Mouse (Mus musculus) T-helper 2 cell (primary cell): Measurements from ENCODE around the gene Rpl10-ps3.

Experiments
- in situ Hi-C: fragments of 300-600 bp; cut with MboI, MseI; formaldehyde crosslinking; loops from one replicate; pipeline ENCODE4 v1.15.1; 2025; ENCODE audit warnings: high pct_unique_total_duplicates

The Rpl10-ps3 gene

DNA sequence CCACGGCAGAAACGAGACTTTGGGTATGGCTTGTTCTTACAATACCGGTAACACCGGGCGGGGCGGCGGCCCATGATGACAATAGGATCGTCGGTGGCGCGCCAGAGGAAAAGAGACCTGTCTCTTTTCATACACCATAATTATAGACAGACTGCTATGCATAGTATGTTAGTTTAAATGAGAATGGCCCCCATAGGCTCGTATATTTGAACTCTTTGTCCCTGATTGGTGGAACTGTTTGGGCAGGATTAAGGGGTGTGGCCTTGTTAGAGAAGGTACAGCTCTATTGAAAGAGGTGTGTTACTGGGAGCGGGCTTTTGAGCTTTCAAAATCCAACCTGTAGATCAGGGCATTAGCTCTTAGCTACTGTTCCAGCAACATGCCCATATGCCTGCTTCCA is at the start of gene Rpl10-ps3:
Rpl10-ps3 (minus strand) TSS at position 101 of the 400 bp plus-strand sequence.
- in situ Hi-C loops, result loop anchor here (10.0 kb wide), 1 partner anchor 850 kb away; no protein-coding TSS in a partner anchor

DNA sequence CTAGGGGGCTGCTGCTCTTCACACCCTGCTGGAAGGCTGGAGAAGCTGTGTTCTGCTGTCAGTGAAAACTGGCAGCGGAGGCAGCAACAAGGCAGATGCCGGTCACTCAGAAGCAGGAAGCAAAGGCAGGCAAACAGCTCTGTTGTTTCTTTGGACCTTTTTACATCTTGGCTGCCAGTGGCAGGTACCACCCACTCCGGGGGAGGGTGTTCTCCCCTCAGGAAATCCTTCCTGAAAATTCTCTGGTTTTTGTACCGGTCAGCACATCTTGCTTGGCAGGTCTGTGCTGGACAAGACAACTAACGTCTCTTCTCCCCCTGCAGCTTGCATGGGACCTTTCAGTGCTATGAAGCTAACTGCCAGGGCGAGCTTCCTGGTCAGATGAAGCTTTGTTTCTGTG is 30.8 kb upstream of the Rpl10-ps3 start:
- in situ Hi-C loops, result no loop called here

DNA sequence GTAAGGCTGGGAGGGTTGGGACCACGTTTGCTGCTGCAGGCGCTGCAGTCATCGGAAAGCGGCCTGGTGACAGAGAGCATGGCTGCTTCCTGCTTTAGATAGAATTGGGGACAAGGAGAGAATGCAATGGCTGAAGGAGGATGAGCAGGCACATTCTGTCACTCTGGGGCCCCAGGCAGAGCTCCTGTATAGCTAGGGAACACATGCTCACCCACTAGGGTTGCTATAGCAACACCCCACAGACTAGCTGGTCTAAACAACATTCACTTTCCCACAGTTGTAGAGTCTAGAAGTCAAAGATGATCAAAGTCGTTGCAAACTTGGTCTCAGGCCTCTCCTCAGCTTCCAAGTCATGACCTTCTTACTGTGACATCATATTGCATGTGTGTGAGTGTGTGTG is 29.9 kb upstream of the Rpl10-ps3 start:
- in situ Hi-C loops, result no loop called here

DNA sequence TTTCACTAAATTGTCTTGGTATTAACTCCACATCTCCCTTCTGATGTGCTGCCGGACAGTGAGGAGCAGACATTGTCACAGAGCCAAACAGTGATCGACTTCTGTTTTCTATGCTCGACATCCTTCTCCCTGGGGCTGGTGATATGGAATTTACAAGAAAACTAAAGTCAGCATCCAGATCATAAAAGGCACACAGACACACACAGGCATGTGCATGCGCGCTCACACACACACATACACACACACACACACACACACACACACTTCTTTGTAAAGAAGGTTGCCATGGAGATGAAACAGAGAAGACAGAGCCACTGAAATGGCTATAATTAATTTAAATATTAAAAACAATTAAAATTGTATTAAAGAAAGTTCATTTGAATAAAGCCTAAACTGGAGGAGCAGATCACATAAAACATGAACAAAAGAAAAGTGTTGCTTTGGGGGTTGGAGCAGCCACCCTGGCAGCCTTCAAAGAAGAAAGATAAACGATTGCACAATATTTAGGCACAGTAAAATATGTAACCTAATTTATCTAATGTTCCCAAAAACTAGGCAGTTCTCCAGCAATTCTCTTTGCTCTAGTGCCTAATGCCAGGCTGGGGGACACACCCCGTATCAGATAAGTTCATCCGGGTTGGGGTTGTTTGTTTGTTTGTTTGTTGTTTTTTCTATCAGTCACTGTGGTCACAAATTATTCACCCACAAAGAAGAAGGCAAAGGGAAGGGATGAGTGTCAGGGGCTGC is 24.0 kb upstream of the Rpl10-ps3 start:
- in situ Hi-C loops, result no loop called here

DNA sequence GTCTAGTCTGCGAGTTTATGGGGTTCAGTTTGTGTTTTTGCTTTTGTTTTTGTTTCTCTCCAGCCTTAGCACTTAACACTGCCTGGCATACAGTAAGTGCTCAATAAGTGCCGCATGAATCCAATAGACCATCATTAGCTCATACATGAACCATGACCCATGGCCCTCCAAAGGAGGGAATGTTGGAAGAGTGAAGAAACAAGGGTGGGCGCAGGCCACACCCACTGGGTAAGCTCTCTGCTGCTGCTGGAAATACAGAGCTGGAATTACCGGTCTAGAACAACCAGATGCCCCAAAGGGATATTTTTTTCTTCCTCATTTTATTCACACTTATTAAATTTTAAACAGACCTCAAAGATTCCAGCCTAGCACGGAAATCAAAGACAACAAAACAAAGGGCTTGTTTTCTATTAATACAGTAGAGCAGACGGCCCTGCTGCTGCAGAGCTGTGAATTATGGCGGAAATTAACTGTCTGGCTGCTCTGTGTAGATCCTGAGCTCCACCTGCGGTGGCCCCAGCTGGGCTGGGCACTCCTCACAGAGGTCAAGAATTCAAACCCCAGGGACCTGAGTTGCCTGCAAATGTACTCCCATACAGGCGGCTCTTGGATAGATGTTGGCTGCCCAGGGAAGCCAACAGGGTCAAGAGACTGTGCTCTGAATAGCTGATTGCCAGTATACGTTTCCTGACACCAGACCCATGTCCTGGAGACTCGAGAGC is 20.5 kb upstream of the Rpl10-ps3 start:
- in situ Hi-C loops, result no loop called here

DNA sequence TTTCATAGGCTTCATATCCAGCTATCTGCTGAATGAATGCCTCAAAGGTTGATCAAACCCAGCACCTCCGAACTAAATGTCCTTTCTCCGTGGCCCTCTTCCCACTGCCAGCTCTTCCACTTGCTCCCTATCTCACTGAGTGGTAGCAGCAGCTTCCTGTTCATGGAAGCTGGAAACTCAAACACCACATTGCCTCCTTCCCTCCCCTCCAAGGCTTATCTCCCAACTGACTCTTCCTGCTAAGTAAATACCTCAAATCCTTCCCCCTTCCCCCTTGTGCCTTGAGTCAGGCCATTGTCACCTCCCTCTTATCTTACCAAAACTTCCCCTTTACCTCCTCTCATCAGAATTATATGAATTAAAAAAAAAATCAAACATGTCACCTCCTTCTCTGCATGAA is 19.2 kb upstream of the Rpl10-ps3 start:
- in situ Hi-C loops, result no loop called here

DNA sequence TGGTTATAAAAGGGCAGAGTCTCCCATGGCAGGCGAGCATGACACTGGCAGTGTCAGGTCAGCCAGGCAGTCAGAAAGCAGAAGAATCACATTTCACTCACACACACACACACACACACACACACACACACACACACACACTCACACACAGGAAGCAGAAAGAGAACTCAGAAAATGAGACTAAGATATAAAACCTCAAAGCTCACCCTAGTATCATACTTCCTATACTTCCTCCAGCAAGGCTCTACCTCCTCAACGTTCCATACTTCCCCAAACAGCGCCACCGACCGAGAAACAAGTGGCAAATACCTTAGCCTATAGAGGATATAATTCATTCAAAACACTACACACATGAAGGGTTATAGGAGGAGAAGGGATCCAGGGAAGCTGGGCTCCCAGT is 18.5 kb upstream of the Rpl10-ps3 start:
- in situ Hi-C loops, result no loop called here

DNA sequence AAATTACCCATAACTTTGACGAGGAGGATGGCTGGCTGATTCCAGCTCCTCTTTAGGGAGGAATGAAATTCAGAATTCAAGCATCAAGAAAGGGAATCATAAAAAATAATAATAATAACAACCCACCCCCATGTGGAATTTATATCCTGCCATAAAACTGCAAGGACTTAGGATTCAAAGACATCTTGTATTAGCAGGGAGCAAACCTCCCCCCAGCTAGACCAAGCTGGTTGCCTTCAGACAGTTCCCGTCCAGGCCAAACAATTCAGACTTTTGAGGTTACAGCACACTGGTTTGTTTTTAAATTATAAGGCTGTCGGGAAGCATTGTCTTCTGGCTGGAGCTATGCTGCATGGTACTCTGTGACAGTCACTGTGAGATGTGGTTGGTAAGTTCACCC is 17.8 kb upstream of the Rpl10-ps3 start:
- in situ Hi-C loops, result no loop called here

DNA sequence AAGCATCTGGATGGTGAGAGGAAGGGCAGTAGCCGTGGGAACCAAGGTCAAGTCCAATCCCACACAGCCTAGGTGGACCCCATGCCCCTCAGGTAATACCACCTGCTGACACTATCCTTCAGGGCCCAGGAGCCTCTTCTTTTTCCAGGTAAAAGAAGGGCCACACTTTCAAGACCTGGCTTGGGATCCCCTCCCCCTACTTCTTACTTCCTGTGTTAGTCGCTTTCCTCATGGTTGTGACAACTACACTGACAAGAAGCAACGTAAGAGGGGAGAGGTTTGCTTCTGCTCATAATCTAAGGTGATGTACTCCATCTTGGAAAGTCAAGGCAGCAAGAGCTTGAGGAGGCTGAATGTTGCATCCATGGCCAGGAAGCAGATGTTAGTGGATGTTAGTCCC is 15.6 kb upstream of the Rpl10-ps3 start:
- in situ Hi-C loops, result no loop called here

DNA sequence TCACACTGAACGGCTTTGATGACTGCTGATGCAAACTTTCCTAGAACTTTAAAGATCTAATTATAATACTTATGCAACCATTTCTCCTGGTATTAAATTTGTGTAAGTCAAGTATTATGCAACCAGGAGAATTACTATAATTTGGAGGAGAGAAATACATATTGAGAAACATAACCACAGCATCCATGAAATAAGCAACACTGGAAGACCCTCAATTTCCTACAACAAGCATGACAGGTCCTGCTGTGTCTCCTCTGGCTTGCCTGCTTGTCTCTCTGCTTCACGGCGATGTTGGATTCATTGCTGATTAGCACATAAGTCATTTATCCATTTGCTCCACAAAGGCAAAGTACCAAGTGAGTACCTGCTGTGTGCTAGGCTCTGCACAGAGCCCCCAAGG is 12.6 kb upstream of the Rpl10-ps3 start:
- in situ Hi-C loops, result no loop called here

DNA sequence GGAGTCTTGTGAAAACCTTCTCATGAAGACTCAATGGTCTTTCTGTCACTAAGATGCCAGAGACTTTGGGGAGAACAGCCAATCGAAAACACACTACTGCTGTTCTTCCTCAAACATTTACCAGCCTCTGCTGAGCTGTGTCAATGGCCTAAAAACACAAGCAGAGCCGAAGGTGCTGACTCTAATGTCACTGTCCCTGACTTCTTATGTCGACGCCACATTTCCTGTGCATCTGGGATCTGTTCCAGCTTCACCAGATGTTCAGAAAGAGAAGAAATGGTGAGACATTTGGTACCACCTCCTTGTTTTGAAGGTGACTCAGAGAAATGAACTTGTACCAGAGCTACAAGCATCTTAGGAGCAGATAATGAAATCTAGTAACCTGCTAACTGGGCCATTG is 7.0 kb upstream of the Rpl10-ps3 start:
- in situ Hi-C loops, result no loop called here

DNA sequence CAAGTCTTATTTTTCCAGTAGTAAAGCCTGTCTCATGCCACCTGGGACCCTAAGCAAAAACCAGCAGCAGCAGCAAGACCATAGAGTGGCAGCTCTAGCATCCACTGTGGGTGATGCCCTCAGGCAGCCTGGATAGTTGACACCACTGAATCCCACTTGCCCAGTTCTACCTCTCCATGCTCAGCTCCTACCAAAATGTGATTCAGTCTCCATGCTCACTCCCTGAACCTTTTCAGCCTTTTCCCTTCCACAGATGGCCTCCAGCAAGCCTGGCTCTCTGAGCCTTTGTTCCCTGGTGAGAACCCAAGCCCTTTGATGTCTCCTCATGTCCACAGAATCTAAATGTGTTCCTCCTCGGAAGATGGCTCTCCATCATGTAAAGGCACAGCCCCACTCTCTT is 5.8 kb upstream of the Rpl10-ps3 start:
- in situ Hi-C loops, result no loop called here

DNA sequence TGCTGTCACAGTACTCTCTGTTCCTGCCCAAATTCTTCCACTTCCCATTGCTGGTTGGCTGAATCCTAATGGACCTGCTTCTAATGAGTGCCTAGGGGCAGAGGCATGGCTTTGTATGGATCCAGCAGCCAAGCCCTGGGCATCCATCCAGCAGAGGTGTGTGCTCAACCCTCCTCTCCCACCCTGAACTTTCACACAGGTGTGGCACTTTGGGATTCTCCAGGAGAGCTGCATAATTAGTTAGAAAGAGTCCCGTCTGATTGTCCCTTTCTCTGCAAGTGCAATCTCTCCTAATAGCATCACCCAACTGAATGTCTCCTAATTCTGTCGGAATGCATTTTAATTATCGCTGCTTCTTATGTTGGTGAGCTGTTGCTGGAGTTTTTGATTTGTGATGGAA is 4.4 kb upstream of the Rpl10-ps3 start:
- in situ Hi-C loops, result loop anchor here (10.0 kb wide), 1 partner anchor 854 kb away; no protein-coding TSS in a partner anchor

DNA sequence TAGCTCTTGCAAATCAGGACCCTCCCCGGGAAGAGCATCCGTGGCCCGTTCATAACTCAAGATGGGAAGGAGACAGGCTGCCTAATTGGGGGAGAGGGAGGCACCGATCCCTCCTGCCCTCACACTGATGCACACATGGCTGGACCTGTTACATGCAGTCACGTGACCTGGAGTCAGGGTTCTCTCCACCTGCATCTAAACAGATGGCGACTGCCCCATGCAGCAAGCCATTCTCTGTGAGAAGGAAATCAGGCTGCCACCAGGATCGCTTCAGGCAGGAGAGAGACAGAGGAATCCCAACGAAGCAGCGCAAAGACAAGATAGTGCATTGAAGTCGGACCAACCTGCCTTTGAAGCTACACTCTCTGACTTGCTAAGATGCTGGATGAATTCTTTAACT is 3.5 kb upstream of the Rpl10-ps3 start:
- in situ Hi-C loops, result loop anchor here (10.0 kb wide), 1 partner anchor 853 kb away; no protein-coding TSS in a partner anchor

DNA sequence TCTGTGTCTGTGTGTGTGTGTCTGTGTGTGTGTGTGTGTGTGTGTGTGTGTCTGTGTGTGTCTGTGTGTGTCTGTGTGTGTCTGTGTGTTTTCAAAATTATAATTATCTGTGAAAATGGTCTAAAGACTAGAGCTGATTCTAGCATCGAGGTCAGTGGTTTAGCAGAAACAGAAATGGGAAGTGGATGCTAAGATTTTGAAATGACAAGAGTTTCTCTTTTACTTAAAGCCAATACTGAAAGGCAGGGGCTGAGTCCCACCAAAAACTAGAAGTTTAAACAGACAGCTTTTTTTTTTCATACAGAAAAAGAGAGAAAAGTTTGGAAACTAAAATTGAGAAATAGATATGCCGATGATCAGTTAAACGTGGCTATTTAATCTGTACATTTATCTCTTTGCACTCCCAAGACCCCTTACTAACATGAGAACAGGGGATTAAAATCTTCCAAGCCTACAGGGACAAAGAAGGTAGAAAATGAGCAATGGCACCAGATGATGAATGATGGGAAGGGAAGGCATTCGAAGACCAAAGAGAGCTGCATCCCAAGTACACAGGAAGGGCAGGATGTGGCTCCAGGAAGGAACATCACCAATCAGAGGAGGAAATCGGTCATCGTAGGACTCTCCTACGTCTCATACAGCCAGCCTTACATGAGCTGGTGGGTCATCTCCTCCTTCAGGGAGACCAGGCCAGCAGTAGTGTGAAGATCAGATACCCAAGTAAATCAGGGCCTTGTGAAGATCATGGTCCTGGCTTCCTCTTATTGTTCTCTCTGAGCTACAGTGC is 9.0 kb downstream of the Rpl10-ps3 start:
- in situ Hi-C loops, result loop anchor here (10.0 kb wide), 1 partner anchor 99 kb away; no protein-coding TSS in a partner anchor

DNA sequence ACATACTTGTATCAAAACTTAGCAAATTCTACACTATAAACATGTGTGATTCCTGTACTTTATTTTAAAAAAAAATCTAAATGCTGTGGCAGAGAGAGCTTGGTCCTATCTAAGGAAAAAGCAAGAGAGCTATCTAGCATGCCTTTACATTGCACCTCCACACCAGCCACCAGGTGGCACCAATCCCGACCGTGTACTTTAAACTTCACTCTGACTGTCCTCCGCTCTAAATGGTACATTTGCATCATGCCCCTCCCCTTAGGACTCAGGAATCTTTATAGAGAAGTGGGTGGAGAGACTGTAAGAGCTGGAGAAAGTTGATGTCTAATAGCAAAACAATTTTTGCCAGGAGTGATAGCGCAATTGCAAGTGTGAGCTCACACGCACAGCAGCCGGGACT is 11.4 kb downstream of the Rpl10-ps3 start:
- in situ Hi-C loops, result loop anchor here (10.0 kb wide), 1 partner anchor 101 kb away; no protein-coding TSS in a partner anchor

DNA sequence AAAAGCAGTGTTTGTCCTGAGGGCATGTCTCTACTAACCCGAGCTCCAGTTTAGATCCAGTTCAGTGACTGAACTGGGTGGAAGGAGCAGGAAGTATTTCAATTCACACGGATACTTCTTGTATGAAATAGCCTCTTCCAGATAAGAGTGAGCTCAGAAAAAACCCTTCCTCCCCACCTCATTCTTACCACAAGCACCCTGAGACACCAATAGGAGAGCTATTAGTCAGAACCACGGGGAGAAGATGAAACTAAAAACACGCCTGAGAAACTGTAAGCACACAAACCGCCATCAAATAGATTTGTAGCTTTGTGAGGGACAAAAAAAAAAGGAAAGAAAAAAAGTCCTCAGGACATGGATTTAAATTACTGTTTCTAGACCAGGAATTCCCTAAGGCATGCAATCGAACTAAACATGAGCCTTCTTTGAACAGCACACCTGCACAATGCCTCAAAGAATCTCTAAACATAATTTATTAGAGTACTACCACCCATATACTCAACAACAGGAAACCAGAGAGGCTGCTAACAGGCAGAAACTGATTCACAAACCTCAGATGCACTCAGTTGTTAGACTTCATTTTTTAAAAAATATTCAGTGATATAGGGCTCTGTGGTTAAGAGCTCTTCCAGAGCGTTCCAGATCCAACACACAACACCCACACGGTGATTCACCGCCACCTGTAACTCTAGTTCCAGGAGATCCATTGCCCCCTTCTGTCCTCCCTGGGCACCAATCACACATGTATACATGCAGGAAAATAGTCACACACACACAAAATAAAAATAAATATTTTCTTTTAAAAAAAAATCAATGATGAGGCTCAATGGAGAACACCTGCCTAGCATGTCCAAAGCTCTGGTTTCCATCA is 20.2 kb downstream of the Rpl10-ps3 start:
- in situ Hi-C loops, result no loop called here

DNA sequence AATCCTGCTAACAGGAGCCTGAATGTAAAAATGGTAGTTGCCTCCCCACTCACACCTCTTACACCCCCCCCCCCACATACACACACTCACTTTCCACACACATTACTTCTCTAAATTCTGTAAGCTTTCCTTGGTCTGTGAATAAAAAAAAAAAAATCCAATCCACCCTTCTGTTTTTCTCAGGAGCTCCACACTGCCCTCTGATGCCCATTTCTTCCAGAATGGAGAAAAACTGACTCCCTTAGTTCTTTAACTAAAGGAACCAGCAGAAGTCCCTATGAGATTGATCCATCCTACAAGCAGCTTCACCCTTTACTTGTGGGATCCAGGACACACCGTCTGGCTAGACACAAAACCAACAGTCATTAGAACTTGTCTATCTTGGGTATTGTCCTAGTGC is 24.0 kb downstream of the Rpl10-ps3 start:
- in situ Hi-C loops, result no loop called here

DNA sequence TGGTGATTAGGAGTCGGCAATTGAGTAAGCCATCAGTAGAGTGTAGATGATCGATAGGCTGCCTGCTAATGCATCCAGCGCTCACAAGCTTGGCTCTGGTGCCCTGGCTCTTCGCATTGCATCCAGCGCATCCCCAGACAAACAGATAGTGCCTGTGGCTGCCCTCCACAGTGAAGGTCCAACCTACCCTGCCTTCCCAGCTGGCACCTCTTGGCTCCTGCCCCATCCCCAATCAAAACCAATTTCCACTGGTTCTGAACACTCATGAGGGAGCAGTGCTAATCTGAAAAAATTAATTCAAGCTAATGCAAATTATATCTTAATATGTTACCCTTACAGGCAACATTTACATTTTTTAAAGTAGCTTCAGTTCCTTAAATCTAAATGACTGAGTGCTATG is 25.3 kb downstream of the Rpl10-ps3 start:
- in situ Hi-C loops, result no loop called here

DNA sequence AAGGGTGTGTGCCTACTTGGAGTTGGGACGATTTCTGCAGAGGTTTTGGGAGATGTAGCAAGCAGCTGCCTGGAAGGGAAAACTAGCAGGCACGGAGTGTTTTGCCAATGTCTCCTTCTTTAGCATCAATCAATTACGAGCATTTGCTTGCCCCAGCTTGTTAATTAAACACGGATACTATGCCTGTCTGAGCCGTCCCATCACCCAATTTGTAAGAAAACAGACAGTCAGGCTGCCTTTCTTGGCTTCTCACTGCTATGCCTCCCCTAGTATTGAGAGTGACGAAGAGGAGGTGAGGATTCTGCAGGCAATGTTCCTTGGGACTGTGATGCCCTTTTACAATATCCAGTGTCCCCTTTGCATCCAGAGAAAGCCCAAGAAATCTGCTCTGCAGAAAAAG is 27.5 kb downstream of the Rpl10-ps3 start:
- in situ Hi-C loops, result no loop called here

DNA sequence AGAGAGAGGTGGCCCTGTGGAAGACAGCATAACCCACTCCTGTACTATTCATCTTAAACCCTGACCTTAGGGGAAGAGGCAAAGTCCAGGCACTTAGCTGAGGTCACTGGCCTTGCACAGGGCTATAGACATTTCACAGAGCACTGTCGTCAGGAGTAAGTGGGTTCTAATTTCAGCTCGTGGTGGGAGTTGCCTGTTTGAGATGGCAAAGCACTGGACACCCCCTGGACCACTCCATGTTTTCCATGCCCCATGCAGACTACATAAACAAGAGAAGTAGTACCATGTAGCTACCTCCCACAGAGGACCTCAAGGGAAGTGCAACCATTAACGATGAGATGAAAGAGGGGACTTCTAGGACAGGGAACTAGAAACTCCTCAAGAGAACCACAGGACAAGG is 29.1 kb downstream of the Rpl10-ps3 start:
- in situ Hi-C loops, result no loop called here
